Mouse (Mus musculus) forebrain, embryonic 11.5 days (tissue): ENCODE data around the gene Capg. TPM values are rescaled to one million over a fixed set of nuclear protein-coding genes. Genes with fewer than 3 reads are reported as not detected.
A peak's percentile ranks its signal among the peaks of the same experiment; 100 is the strongest.

Experiments
- ATAC-seq: fragments of 200-750 bp; cut with Nextera tagmentation; replicated peaks from 2 replicates; pipeline ENCODE4 v1.8.0; 2017; ENCODE audit warnings: moderate TSS enrichment; ENCODE audit not compliant: low FRiP score
- DNase-seq: peaks from one replicate; pipeline ENCODE4 v3.0.0-alpha.2; 2017; ENCODE audit warnings: low spot score
- H3K27ac ChIP-seq: fragments of 300-500 bp; sonication (generic); 2 replicates; pipeline ENCODE4 v1.5.1; 2014; ENCODE audit warnings: low read depth, low read length
- H3K27me3 ChIP-seq: fragments of 300-500 bp; sonication (generic); 2 replicates; pipeline ENCODE4 v1.6.1; 2014; ENCODE audit warnings: mild to moderate bottlenecking, low read length, mixed read lengths; ENCODE audit not compliant: control insufficient read depth, insufficient read depth
- H3K36me3 ChIP-seq: fragments of 300-500 bp; sonication (generic); 2 replicates; pipeline ENCODE4 v1.6.1; 2014; ENCODE audit warnings: mild to moderate bottlenecking, low read length, moderate library complexity, mixed read lengths; ENCODE audit not compliant: control insufficient read depth, insufficient read depth
- H3K4me1 ChIP-seq: fragments of 300-500 bp; sonication (generic); replicated peaks from 2 replicates; pipeline ENCODE4 v1.6.1; 2014; ENCODE audit warnings: low read length, mixed read lengths; ENCODE audit not compliant: control insufficient read depth, insufficient read depth
- H3K4me2 ChIP-seq: fragments of 300-500 bp; sonication (generic); 2 replicates; pipeline ENCODE4 v1.6.1; 2014; ENCODE audit warnings: low read depth, mild to moderate bottlenecking, low read length, moderate library complexity, mixed read lengths; ENCODE audit not compliant: severe bottlenecking
- H3K4me3 ChIP-seq: fragments of 300-500 bp; sonication (generic); 2 replicates; pipeline ENCODE4 v1.5.1; 2014; ENCODE audit warnings: low read depth, low read length
- H3K9ac ChIP-seq: fragments of 300-500 bp; sonication (generic); 2 replicates; pipeline ENCODE4 v1.6.1; 2014; ENCODE audit warnings: low read length
- H3K9me3 ChIP-seq: fragments of 300-500 bp; sonication (generic); 2 replicates; pipeline ENCODE4 v1.6.1; 2016; ENCODE audit warnings: low read length, mixed read lengths; ENCODE audit not compliant: control insufficient read depth
- WGBS: fragments of 180-500 bp; shearing (Covaris S2); extraction: QIAGEN DNeasy Blood & Tissue Kit; methylation state at CpG from one replicate; pipeline ENCODE4 v1.1.7; 2014; 5-methylcytosine and 5-hydroxymethylcytosine counted together
- polyA plus RNA-seq: library from polyadenylated mRNA; unstranded; fragments of >200 nt; fragmentation: Nextera tagmentation; extraction: Ambion mirVana; gene quantifications from 2 replicates; pipeline ENCODE4 v1.2.1, GENCODE M21; 2014

The Capg gene
- polyA plus RNA-seq, 1 experiment from 2014 or later: 8.4 TPM

- no peak overlapping the region for H3K27ac ChIP-seq
- peak; percentile 82 for ATAC-seq
- H3K4me3 ChIP-seq: no peak overlapping the region
- no peaks in the 10 kb centered on the region for H3K27me3 ChIP-seq
- WGBS: under 1% methylated on average over 4 of the region's 4 CpGs
- H3K9me3 ChIP-seq: no peaks in the 10 kb centered on the region
- peak overlapping the region; percentile 27; the same call in 1 of the 2 replicates for H3K9ac ChIP-seq
- DNase-seq: peak; percentile 89
- H3K4me2 ChIP-seq: no peak overlapping the region
- no peaks in the 10 kb centered on the region for H3K36me3 ChIP-seq
- H3K4me1 ChIP-seq: 0 out of 2 replicates have a peak, but pooled peaks cover 2% of the 10 kb centered on the region
Measured at GRCm38 (mm10) chr6:72566044-72566443, 21.9 kb downstream of the Capg start.

GRCm38 (mm10) chr6:72567508-72567907 lies 23.3 kb downstream of the Capg start:
- Histone ChIP-seq H3K9ac (no peak overlapping the region), H3K4me3 (no peak overlapping the region), H3K27ac (no peak overlapping the region), H3K27me3 (no peaks in the 10 kb centered on the region), H3K4me1 (0 out of 2 replicates have a peak, but pooled peaks cover 2% of the 10 kb centered on the region), H3K9me3 (no peaks in the 10 kb centered on the region), H3K36me3 (no peaks in the 10 kb centered on the region), H3K4me2 (no peak overlapping the region)
- ATAC-seq (no peak), DNase-seq (no peak)
- 85% methylated on average over 5 of the region's 5 CpGs for WGBS

DNA sequence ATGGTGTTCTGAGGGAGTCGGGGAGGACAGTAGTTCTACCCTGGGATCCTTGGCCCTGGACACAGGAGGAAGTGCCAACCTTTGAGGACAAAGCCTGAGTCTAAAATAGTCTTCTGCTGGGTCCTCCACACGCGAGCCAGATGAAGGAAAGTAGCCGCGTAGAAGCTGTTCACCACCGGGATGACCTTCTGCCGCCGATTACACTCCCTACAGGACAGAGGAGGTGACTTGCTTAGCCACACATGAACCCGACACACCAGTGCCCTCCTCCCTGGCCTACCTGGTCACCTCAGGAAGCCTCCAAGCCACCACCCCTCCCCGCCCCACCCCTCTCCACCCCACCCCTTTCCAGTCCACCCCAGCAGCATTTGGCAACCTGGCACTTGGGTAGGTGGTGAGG lies 24.5 kb downstream of the Capg start:
- no peak overlapping the region for H3K9ac ChIP-seq
- no peak overlapping the region for H3K4me3 ChIP-seq
- H3K9me3 ChIP-seq: no peaks in the 10 kb centered on the region
- no peak overlapping the region for H3K4me2 ChIP-seq
- H3K27me3 ChIP-seq: no peaks in the 10 kb centered on the region
- 0 out of 2 replicates have a peak, but pooled peaks cover 2% of the 10 kb centered on the region for H3K4me1 ChIP-seq
- H3K27ac ChIP-seq: no peak overlapping the region
- DNase-seq (no peak), ATAC-seq (no peak)
- WGBS: 92% methylated on average over 10 of the region's 10 CpGs
- no peaks in the 10 kb centered on the region for H3K36me3 ChIP-seq

- H3K4me2 ChIP-seq: no peak overlapping the region
- 84% methylated on average over 10 of the region's 10 CpGs for WGBS
- no peaks in the 10 kb centered on the region for H3K9me3 ChIP-seq
- ATAC-seq (no peak), DNase-seq (no peak)
- H3K36me3 ChIP-seq: no peaks in the 10 kb centered on the region
- no peak overlapping the region for H3K27ac ChIP-seq
- H3K4me1 ChIP-seq: 0 out of 2 replicates have a peak, but pooled peaks cover under 1% of the 10 kb centered on the region
- no peaks in the 10 kb centered on the region for H3K27me3 ChIP-seq
- no peak overlapping the region for H3K4me3 ChIP-seq
- H3K9ac ChIP-seq: no peak overlapping the region
Measured at GRCm38 (mm10) chr6:72570644-72571397, 26.6 kb downstream of the Capg start.

DNA sequence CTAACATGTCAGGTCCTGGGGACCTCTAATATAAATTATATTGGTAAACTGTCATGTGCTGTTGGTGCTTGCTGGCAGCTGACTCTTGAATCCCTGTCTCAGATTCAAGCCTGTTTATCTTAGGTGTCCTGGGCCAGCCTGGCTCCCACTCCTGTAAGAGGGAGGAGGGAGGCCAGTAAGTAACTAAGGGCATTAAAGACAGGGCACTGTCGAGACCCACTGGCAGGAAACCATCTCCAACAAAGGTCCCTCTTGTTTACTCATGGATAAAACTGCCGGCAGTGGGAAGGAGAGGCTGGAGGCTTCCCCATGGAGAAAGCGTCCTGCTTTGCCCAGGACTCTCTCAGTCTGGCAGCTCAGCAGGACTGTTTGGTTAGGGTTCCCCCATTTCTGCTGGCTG lies 27.6 kb downstream of the Capg start:
- H3K36me3 ChIP-seq: no peaks in the 10 kb centered on the region
- 62% methylated on average over 3 of the region's 3 CpGs for WGBS
- H3K4me2 ChIP-seq: no peak overlapping the region
- H3K27ac ChIP-seq: no peak overlapping the region
- no peak overlapping the region for H3K4me3 ChIP-seq
- H3K9ac ChIP-seq: no peak overlapping the region
- ATAC-seq (no peak), DNase-seq (no peak)
- H3K27me3 ChIP-seq: no peaks in the 10 kb centered on the region
- H3K4me1 ChIP-seq: no peaks in the 10 kb centered on the region
- no peaks in the 10 kb centered on the region for H3K9me3 ChIP-seq

DNA sequence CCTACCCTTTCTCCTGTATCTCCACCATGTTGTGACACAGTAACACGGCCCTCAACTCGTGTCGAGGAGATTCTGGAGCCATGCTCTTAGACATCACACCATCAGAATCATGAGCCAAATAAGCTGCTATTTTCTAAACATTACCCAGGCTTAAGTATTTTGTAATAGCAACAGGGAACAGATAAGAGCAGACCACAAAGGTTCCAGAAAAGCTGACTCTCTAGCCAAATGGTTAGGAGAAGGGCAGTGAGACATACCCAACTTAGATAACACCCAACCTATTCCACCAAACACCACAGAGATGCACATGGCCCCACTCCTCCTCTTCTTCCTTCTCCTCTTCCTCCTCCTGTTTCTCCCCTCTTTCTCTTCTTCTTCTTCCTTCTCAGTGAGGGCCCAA lies 31.9 kb downstream of the Capg start:
- Histone ChIP-seq H3K4me1 (no peaks in the 10 kb centered on the region), H3K27me3 (no peaks in the 10 kb centered on the region), H3K27ac (no peak overlapping the region), H3K36me3 (no peaks in the 10 kb centered on the region), H3K9me3 (no peaks in the 10 kb centered on the region), H3K9ac (no peak overlapping the region), H3K4me2 (no peak overlapping the region), H3K4me3 (no peak overlapping the region)
- no peak for DNase-seq
- 94% methylated on average over 3 of the region's 3 CpGs for WGBS
- ATAC-seq: no peak

DNA sequence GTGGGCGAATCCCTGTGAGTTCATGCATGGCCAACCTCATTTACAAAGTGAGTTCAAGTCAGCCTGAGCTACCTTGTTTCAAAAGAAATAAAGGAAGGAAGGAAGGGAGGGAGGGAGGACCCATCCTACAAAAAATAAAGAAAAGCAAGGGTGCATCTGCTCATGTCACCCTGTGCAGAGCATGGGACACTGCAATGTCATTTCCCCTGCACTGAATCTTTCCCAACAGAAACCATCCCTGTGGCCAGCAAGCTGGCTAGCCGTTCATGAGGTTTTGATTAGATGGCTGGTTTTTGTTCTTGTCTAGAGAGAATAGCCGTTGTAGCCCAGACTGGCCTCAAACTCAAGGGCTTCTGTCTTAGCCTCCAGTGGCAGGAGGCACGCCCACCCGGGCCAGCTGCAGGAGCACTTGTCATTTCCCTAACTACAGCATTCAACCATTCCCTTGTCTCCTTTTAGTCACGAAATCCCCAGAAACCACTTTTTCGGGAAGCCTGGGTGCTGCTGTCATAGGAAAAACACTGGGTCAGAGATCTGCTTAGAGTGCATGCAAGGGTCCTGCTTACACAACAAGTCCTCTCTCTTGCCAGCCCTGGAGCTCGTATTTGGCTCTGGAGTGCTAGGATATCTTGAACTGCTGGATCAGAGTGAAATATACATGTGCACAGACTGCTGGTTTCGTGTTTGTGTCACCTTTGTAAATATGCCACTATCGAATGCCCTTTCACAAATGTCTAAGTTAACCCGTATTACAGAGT lies 37.6 kb downstream of the Capg start:
- H3K27ac ChIP-seq: no peak overlapping the region

DNA sequence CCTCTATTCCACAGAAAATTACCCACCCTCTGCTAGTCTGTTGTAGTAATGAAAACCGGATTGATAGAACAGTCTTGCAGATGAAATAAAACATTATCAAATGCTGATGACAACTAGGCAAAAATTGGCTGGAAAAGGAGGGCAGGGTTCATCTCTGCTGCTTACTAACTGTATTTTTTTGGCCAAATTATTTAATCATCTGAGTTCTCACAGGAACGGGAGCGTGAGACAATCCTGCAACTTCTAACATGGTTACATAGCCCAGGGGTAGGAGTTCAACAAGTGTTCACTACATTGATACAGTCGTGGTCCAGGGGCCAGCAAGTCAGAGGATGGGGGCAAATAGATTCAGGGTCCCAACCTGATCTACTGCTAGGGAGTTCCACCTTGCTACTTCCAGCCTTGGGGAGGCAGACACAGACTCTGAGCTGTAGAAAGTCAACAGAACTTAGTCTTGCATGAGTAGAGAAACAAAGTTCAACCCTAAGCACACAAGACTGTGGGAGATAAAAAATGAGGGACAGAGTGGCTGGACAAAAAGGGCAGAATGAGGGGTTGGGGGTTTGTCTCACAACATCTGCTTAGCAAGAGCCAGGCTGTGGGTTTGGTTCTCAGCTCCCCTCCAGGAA lies 39.1 kb downstream of the Capg start:
- no peaks in the 10 kb centered on the region for H3K27me3 ChIP-seq
- H3K4me1 ChIP-seq: no peaks in the 10 kb centered on the region
- 91% methylated on average over 4 of the region's 4 CpGs for WGBS
- ATAC-seq (no peak), DNase-seq (no peak)
- no peak overlapping the region for H3K4me2 ChIP-seq
- H3K4me3 ChIP-seq: no peak overlapping the region
- no peaks in the 10 kb centered on the region for H3K9me3 ChIP-seq
- no peaks in the 10 kb centered on the region for H3K36me3 ChIP-seq
- H3K27ac ChIP-seq: no peak overlapping the region
- H3K9ac ChIP-seq: no peak overlapping the region

More for the DNA sequence above, 37.6 kb downstream of the Capg start:
- DNase-seq (no peak), ATAC-seq (no peak)
- H3K9ac ChIP-seq: no peak overlapping the region
- H3K27me3 ChIP-seq: no peaks in the 10 kb centered on the region
- H3K4me3 ChIP-seq: no peak overlapping the region
- H3K36me3 ChIP-seq: no peaks in the 10 kb centered on the region
- no peaks in the 10 kb centered on the region for H3K9me3 ChIP-seq
- no peaks in the 10 kb centered on the region for H3K4me1 ChIP-seq
- no peak overlapping the region for H3K4me2 ChIP-seq
- 80% methylated on average over 11 of the region's 11 CpGs for WGBS
